Mouse (Mus musculus) lung, postnatal 0 days (tissue): ENCODE data around the gene Trappc3.

Experiments
- CTCF ChIP-seq: IDR thresholded peaks from 2 replicates; pipeline ENCODE4 v1.5.1; 2016; ENCODE audit warnings: antibody characterized with exemption, mild to moderate bottlenecking
- EP300 ChIP-seq: IDR thresholded peaks from 2 replicates; pipeline ENCODE4 v1.6.1; 2016; ENCODE audit warnings: antibody characterized with exemption, mild to moderate bottlenecking, control low read depth

GRCm38 (mm10) chr4:126303877-126304276 lies 41.8 kb downstream of the Trappc3 start:
- TF ChIP-seq EP300 = no peak
- TF ChIP-seq CTCF = peak; percentile 53
